Mouse (Mus musculus) ES-E14 (cell line): ENCODE measurements around the gene Snrnp40. TPM values are rescaled to one million over a fixed set of nuclear protein-coding genes. Genes with fewer than 3 reads are reported as not detected.
A peak's percentile ranks its signal among the peaks of the same experiment; 100 is the strongest.

Source experiments
- DNase-seq: peaks from one replicate; pipeline ENCODE4 v3.0.0-alpha.2; 2013; ENCODE audit warnings: low read depth, low spot score
- H3K27ac ChIP-seq: 2 replicates; pipeline ENCODE4 v1.5.1; 2012; ENCODE audit warnings: low read depth, mild to moderate bottlenecking, low read length, moderate library complexity, mixed read lengths; ENCODE audit not compliant: poor library complexity, insufficient read depth, severe bottlenecking
- H3K36me3 ChIP-seq: 2 replicates; pipeline ENCODE4 v1.6.1; 2012; ENCODE audit warnings: mild to moderate bottlenecking, low read length, moderate library complexity, mixed read lengths; ENCODE audit not compliant: control insufficient read depth, poor library complexity, insufficient read depth, severe bottlenecking
- H3K4me1 ChIP-seq, 2 experiments: fragments of 150-350 bp in 1 of 2; sonication (generic) in 1 of 2; 2 replicates each; pipeline ENCODE4 v1.6.1; 2012; ENCODE audit warnings: low read length in 2 of 2, mild to moderate bottlenecking in 1 of 2, mixed read lengths in 1 of 2; ENCODE audit not compliant: control insufficient read depth in 2 of 2, insufficient read depth in 2 of 2, poor library complexity in 1 of 2
- H3K4me3 ChIP-seq, 2 experiments: fragments of 150-350 bp in 1 of 2; sonication (generic) in 1 of 2; 2 replicates each; pipeline ENCODE4 v1.5.1; 2012; ENCODE audit warnings: low read length in 2 of 2, low read depth in 1 of 2, mild to moderate bottlenecking in 1 of 2, mixed read lengths in 1 of 2; ENCODE audit not compliant: insufficient read depth in 1 of 2, poor library complexity in 1 of 2, severe bottlenecking in 1 of 2
- H3K9ac ChIP-seq: 2 replicates; pipeline ENCODE4 v1.6.1; 2012; ENCODE audit warnings: low read depth, mild to moderate bottlenecking, low read length, mixed read lengths; ENCODE audit not compliant: poor library complexity, insufficient read depth, severe bottlenecking
- H3K9me3 ChIP-seq: fragments of 150-350 bp; sonication (generic); 2 replicates; pipeline ENCODE4 v1.6.1; 2012; ENCODE audit warnings: low read depth, mild to moderate bottlenecking, low read length; ENCODE audit not compliant: control insufficient read depth, insufficient read depth
- CHD2 ChIP-seq: IDR thresholded peaks from 2 replicates; pipeline ENCODE4 v1.6.1; 2014; ENCODE audit warnings: mild to moderate bottlenecking, low read depth, low read length, inconsistent platforms
- HCFC1 ChIP-seq: IDR thresholded peaks from 2 replicates; pipeline ENCODE4 v1.6.1; 2012; ENCODE audit warnings: low read length, inconsistent platforms, borderline replicate concordance; ENCODE audit not compliant: insufficient read depth
- MAFK ChIP-seq: IDR thresholded peaks from 2 replicates; pipeline ENCODE4 v1.6.1; 2014; ENCODE audit warnings: mild to moderate bottlenecking, low read depth, low read length, inconsistent platforms; ENCODE audit not compliant: insufficient read depth
- ZC3H11A ChIP-seq: IDR thresholded peaks from 2 replicates; pipeline ENCODE4 v1.6.1; 2012; ENCODE audit warnings: low read depth, mild to moderate bottlenecking, inconsistent platforms, low read length, borderline replicate concordance
- ZNF384 ChIP-seq: IDR thresholded peaks from 2 replicates; pipeline ENCODE4 v1.6.1; 2012; ENCODE audit warnings: low read depth, low read length, inconsistent platforms
- in situ Hi-C, 2 experiments: fragments of 600-800 bp; cut with MboI; formaldehyde crosslinking; loops; one replicate each; pipeline ENCODE4 v1.15.1; 2025; ENCODE audit warnings: low sequenced_read_pairs in 2 of 2, inconsistent platforms in 1 of 2; ENCODE audit not compliant: unreplicated experiment in 2 of 2
- total RNA-seq: library from RNA; depleted of rRNA; stranded (reverse); fragments of 300-350 nt; gene quantifications from 2 replicates; pipeline ENCODE4 v1.2.3, GENCODE M21; 2012

Gene Snrnp40
- total RNA-seq, 1 experiment = 147 TPM

DNA sequence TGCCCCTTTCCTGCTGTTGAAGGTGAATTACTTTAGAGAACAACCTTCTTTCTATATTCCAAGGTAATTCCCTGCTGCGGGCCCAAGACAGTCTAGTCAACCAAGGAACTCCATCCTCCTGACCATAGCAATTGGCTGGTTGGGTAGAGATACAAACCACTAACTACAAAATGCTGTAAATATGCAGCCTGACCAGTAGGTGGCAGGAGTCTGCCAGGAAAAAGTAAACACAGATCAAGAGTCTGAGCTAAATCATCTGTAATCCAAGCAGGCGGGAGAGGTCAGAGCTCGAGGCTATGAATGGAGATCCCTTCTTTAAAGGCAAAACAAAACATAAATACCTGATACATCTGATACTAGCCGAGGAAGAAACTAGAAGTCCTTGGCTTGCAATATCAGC is 18.2 kb upstream of the Snrnp40 start:
- no peak for TF ChIP-seq ZNF384
- no peak for TF ChIP-seq HCFC1
- DNase-seq = no peak
- Histone ChIP-seq H3K36me3 (peaks cover 9% of the 10 kb centered on the region), H3K9me3 (no peaks in the 10 kb centered on the region), H3K4me1 (no peaks in the 10 kb centered on the region), H3K9ac (no peak overlapping the region), H3K27ac (no peak overlapping the region), H3K4me3 (no peak overlapping the region)
- in situ Hi-C loops = no loop called here

DNA sequence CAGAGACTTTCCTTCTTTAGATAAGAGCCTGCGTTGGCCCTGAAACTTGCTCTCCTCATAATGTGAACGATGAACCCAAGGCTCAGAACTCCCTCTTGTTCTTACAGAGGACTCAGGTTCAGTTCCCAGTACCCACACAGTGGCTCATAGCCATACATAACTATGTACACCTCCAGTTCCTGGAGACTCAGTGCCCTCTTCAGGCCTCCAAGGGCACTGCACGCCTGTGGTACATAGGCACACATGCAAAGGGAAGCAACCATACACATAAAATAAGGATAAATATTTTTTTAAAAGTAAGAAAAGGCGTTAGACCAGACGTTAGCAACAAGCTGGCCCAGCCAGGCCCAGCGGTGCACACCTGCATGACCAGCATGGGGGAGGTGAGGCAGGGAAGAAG is 10.3 kb upstream of the Snrnp40 start:
- no peak for DNase-seq
- H3K9me3 ChIP-seq = no peaks in the 10 kb centered on the region
- no peak overlapping the region for H3K4me3 ChIP-seq
- in situ Hi-C loops = no loop called here
- no peak overlapping the region for H3K27ac ChIP-seq
- H3K9ac ChIP-seq = no peak overlapping the region
- H3K4me1 ChIP-seq = no peaks in the 10 kb centered on the region
- peaks cover 18% of the 10 kb centered on the region for H3K36me3 ChIP-seq
- TF ChIP-seq ZC3H11A (no peak), ZNF384 (no peak), HCFC1 (no peak), CHD2 (no peak), MAFK (no peak)

DNA sequence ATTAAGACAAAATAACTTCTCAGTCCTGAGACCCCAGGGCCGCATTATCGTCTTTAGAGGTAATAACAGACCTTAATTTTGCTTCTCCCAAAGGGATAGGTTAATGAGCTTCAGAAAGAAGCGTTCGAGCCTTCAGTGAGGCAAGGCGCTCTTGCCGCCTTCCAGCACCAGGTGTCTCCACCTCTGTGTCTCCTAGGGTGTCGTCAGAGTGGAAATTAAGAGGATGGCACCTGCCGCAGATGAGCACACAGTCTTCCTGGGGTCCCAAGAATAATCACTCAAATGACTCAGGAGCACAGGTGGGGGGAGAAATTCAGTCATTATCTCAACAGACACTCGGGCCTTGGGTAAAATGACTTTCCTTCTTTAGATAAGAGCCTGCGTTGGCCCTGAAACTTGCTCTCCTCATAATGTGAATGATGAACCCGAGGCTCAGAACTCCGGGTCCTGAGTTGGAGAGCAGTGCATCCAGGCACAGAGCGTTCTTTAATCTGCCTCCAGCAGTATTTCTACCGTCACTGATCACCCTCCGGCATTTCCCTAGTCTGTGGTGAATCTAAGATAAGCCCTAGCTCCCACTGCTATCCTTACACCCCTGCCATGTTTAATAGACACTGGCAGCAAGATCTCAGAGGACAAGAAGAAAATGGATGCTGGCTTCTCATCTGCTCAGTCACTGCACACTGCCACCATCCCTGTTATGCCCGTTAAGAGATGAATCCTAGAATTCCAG is 9.1 kb upstream of the Snrnp40 start:
- TF ChIP-seq MAFK (no peak), HCFC1 (no peak)
- in situ Hi-C loops = no loop called here
- Histone ChIP-seq H3K9me3 (no peaks in the 10 kb centered on the region), H3K27ac (no peak overlapping the region), H3K9ac (no peak overlapping the region), H3K4me1 (no peaks in the 10 kb centered on the region), H3K36me3 (peaks cover 18% of the 10 kb centered on the region), H3K4me3 (no peak overlapping the region)
- DNase-seq = no peak

DNA sequence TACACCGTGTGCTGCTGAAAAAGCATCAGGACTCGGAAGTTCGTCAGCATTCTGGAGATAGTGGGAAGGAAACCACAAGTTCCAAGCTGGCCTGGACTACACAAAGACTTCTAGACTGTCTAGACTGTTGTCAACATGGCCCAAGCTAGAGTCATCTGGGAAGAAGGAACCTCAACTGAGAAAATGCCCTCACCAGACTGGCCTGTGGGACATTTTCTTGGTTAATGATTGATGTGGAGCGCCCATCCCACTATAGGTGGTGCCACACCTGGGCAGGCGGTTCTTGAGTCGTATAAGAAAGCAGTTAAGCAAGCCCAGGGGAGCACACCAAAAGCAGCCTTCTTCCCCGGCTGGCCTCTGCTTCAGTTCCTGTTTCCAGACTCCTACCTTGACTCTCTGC is 7.3 kb upstream of the Snrnp40 start:
- TF ChIP-seq CHD2 (no peak), HCFC1 (no peak), MAFK (no peak), ZC3H11A (no peak), ZNF384 (no peak)
- no peak overlapping the region for H3K9ac ChIP-seq
- H3K9me3 ChIP-seq = no peaks in the 10 kb centered on the region
- peaks cover under 1 to 2% of the 10 kb centered on the region in 2 experiments; a peak in 1 of 4 replicates for H3K4me1 ChIP-seq
- H3K27ac ChIP-seq = no peak overlapping the region
- no peak overlapping the region for H3K4me3 ChIP-seq
- in situ Hi-C loops = no loop called here
- no peak for DNase-seq
- H3K36me3 ChIP-seq = peaks cover 18% of the 10 kb centered on the region

DNA sequence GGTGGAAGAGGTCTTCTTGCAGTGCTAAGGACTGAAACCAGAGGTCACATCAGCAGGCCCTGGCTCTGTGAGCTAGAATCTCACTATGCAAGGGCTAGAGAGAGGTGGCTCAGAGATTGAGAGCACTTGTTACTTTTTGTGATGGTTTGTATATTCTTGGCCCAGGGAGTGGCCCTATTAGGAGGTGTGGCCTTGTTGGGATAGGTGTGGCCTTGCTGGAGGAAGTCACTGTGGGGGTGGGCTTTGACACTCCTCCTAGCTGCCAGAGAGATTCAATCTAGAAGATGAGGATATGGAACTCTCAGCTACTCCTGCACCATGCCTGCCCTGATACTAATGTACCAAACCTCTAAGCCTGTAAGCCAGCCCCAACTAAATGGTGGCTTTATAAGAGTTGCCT is 2.0 kb upstream of the Snrnp40 start:
- Histone ChIP-seq H3K27ac (no peak overlapping the region; the same call in 1 of the 2 replicates), H3K9me3 (no peaks in the 10 kb centered on the region), H3K4me3 (no peak overlapping the region), H3K36me3 (peaks cover 6% of the 10 kb centered on the region; the same call in 1 of the 2 replicates), H3K9ac (no peak overlapping the region), H3K4me1 (peaks cover 7 to 10% of the 10 kb centered on the region in 2 experiments)
- DNase-seq = peak; percentile 38
- TF ChIP-seq CHD2 (no peak), MAFK (no peak), ZNF384 (no peak), HCFC1 (no peak), ZC3H11A (no peak)
- in situ Hi-C loops = no loop called here
